In the genomic region with DNA sequence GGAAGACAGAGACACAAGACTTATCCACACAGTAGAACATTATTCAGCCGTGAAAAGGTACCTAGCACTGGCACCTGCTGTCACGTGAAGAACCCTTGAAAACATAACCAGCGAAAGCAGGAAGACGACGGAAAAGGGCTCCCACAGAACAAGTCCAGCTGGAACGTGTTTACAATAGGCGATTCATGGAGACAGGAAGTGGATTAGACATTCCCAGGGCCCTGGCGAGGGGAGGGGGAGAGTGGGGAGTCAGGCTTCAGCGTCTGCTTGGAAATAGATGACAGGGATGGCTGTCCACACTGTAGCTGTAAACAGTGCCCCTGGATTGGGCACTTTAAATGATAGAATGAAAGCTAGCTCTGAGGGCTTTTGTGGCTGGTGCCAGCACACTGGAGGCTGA, we compare ENCODE assay signal across 2 mouse cellular contexts.
TF ChIP-seq lines count a peak whose summit lies in the region.

No protein-coding gene starts in this region.

TF ChIP-seq in C2C12, 6 proteins besides CTCF, POLR2A, EP300 and RAD21 (continued from another document):
- TF ChIP-seq MYOG (IDR thresholded peaks at IDR 0.05; ENCODE audit: control insufficient read depth, extremely low read depth, insufficient read length) = no peak
- TF ChIP-seq CEBPB (IDR thresholded peaks at IDR 0.05; ENCODE audit: low read depth) = no peak

TF ChIP-seq in myocyte, 11 proteins besides CTCF, POLR2A, EP300 and RAD21 (continued from another document):
- no peak for TF ChIP-seq TCF12 (IDR thresholded peaks at IDR 0.05; ENCODE audit: insufficient read depth, poor library complexity, severe bottlenecking)
- no peak for TF ChIP-seq E2F4 (IDR thresholded peaks at IDR 0.05; ENCODE audit: insufficient read depth)
- no peak for TF ChIP-seq USF1 (IDR thresholded peaks at IDR 0.05; ENCODE audit: low read depth)
- no peak for TF ChIP-seq SRF (IDR thresholded peaks at IDR 0.05; ENCODE audit: control insufficient read depth, insufficient read length, low read depth)
- TF ChIP-seq POLR2AphosphoS2 (IDR thresholded peaks at IDR 0.05; ENCODE audit: insufficient read length, low read depth) = no peak
- no peak for TF ChIP-seq MYOD1 (IDR thresholded peaks at IDR 0.05; ENCODE audit: control insufficient read depth in 1 of 3, insufficient read length in 2 of 3, low read depth in 2 of 3)
